Mouse (Mus musculus) lung, embryonic 16.5 days (tissue): ENCODE measurements around the gene Rtn4rl2. TPM values are rescaled to one million over a fixed set of nuclear protein-coding genes. Genes with fewer than 3 reads are reported as not detected.
"Not testable (repeated sequence)": the region's sequence is repeated elsewhere in the genome, so short reads cannot be mapped to it uniquely, and the experiment has no call there.

Source experiments
- ATAC-seq: fragments of 200-750 bp; cut with Nextera tagmentation; 2 replicates; pipeline ENCODE4 v1.8.0; 2017; ENCODE audit warnings: low read depth, mild to moderate bottlenecking, moderate library complexity
- H3K27ac ChIP-seq: fragments of 300-500 bp; sonication (generic); 2 replicates; pipeline ENCODE4 v1.5.1; 2014; ENCODE audit warnings: mild to moderate bottlenecking, control low read depth, low read length
- H3K27me3 ChIP-seq: fragments of 300-500 bp; sonication (generic); 2 replicates; pipeline ENCODE4 v1.6.1; 2014; ENCODE audit warnings: low read depth, low read length, mixed read lengths; ENCODE audit not compliant: control insufficient read depth, insufficient read depth
- H3K36me3 ChIP-seq: fragments of 300-500 bp; sonication (generic); 2 replicates; pipeline ENCODE4 v1.6.1; 2014; ENCODE audit warnings: low read length; ENCODE audit not compliant: control insufficient read depth, insufficient read depth
- H3K4me1 ChIP-seq: fragments of 300-500 bp; sonication (generic); replicated peaks from 2 replicates; pipeline ENCODE4 v1.6.1; 2014; ENCODE audit warnings: low read length, mixed read lengths; ENCODE audit not compliant: control insufficient read depth, insufficient read depth
- H3K4me2 ChIP-seq: fragments of 300-500 bp; sonication (generic); 2 replicates; pipeline ENCODE4 v1.6.1; 2014; ENCODE audit warnings: low read depth, low read length, control low read depth
- H3K4me3 ChIP-seq: fragments of 300-500 bp; sonication (generic); 2 replicates; pipeline ENCODE4 v1.5.1; 2014; ENCODE audit warnings: mild to moderate bottlenecking, low read length, control low read depth
- H3K9ac ChIP-seq: fragments of 300-500 bp; sonication (generic); 2 replicates; pipeline ENCODE4 v1.6.1; 2014; ENCODE audit warnings: low read length, control low read depth
- H3K9me3 ChIP-seq: fragments of 300-500 bp; sonication (generic); 2 replicates; pipeline ENCODE4 v1.6.1; 2016; ENCODE audit warnings: low read length; ENCODE audit not compliant: control insufficient read depth
- WGBS: fragments of 180-500 bp; shearing (Covaris S2); extraction: QIAGEN DNeasy Blood & Tissue Kit; methylation state at CpG from one replicate; pipeline ENCODE4 v1.1.7; 2014; 5-methylcytosine and 5-hydroxymethylcytosine counted together
- polyA plus RNA-seq: library from polyadenylated mRNA; unstranded; fragments of >200 nt; fragmentation: Nextera tagmentation; extraction: Ambion mirVana; gene quantifications from 2 replicates; pipeline ENCODE4 v1.2.1, GENCODE M21; 2015

Gene Rtn4rl2
- polyA plus RNA-seq, 1 experiment from 2014 or later: 0.31 TPM

GRCm38 (mm10) chr2:84913881-84914280, 27.4 kb upstream of the Rtn4rl2 start:
- Histone ChIP-seq H3K4me2 (no peak overlapping the region), H3K36me3 (no peaks in the 10 kb centered on the region), H3K4me1 (no peaks in the 10 kb centered on the region; the same call in 1 of the 2 replicates), H3K27me3 (no peaks in the 10 kb centered on the region), H3K4me3 (no peak overlapping the region), H3K27ac (no peak overlapping the region; the same call in 1 of the 2 replicates), H3K9ac (no peak overlapping the region), H3K9me3 (no peaks in the 10 kb centered on the region)
- no peak for ATAC-seq
- 68% methylated on average over 5 of the region's 5 CpGs for WGBS

- H3K4me2 ChIP-seq: no peak overlapping the region
- H3K4me1 ChIP-seq: no peaks in the 10 kb centered on the region; the same call in 1 of the 2 replicates
- no peaks in the 10 kb centered on the region for H3K9me3 ChIP-seq
- no peak overlapping the region for H3K4me3 ChIP-seq
- H3K27me3 ChIP-seq: no peaks in the 10 kb centered on the region
- ATAC-seq: peak; percentile 55; the same call in 1 of the 2 replicates
- 23% methylated on average over 3 of the region's 3 CpGs for WGBS
- H3K27ac ChIP-seq: no peak overlapping the region
- H3K9ac ChIP-seq: no peak overlapping the region
- no peaks in the 10 kb centered on the region for H3K36me3 ChIP-seq
These were observed 26.2 kb upstream of the Rtn4rl2 start for GRCm38 (mm10) chr2:84912722-84913121.

DNA sequence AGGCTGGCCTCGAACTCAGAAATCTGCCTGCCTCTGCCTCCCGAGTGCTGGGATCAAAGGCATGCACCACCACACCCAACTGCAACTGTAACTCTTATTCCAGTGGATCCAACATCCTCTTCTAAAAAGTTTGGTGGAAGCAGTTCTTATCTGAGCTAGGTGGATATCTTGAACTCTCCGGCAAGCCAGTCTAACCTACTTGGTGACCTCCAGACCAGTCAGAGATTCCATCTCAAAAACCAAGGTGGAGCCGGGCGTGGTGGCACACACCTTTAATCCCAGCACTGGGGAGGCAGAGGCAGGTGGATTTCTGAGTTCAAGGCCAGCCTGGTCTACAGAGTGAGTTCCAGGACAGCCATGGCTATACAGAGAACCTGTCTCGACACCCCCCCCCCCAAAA, 10.2 kb upstream of the Rtn4rl2 start:
- H3K4me1 ChIP-seq, ATAC-seq, H3K9ac ChIP-seq, H3K9me3 ChIP-seq, H3K4me3 ChIP-seq, H3K27ac ChIP-seq, H3K27me3 ChIP-seq, H3K36me3 ChIP-seq, H3K4me2 ChIP-seq: not testable (repeated sequence)
- WGBS: 87% methylated on average over 6 of the region's 6 CpGs

- Histone ChIP-seq H3K9ac (no peak overlapping the region), H3K9me3 (no peaks in the 10 kb centered on the region), H3K27ac (no peak overlapping the region), H3K4me3 (no peak overlapping the region), H3K27me3 (no peaks in the 10 kb centered on the region), H3K4me1 (peaks cover 6% of the 10 kb centered on the region; the same call in 1 of the 2 replicates), H3K4me2 (no peak overlapping the region), H3K36me3 (no peaks in the 10 kb centered on the region)
- 7% methylated on average over 4 of the region's 4 CpGs for WGBS
- ATAC-seq: peak; percentile 54; the same call in 1 of the 2 replicates
These were observed 9.1 kb upstream of the Rtn4rl2 start for GRCm38 (mm10) chr2:84895495-84896198.

- H3K4me2 ChIP-seq: no peak overlapping the region
- no peaks in the 10 kb centered on the region for H3K36me3 ChIP-seq
- no peaks in the 10 kb centered on the region for H3K9me3 ChIP-seq
- no peak for ATAC-seq
- H3K4me3 ChIP-seq: no peak overlapping the region
- H3K27me3 ChIP-seq: peaks cover 8% of the 10 kb centered on the region
- H3K4me1 ChIP-seq: peaks cover 16% of the 10 kb centered on the region
- H3K9ac ChIP-seq: no peak overlapping the region
- no peak overlapping the region for H3K27ac ChIP-seq
- 46% methylated on average over 6 of the region's 6 CpGs for WGBS
These were observed 6.8 kb upstream of the Rtn4rl2 start for GRCm38 (mm10) chr2:84893359-84893758.

- Histone ChIP-seq H3K27ac (no peak overlapping the region), H3K9ac (no peak overlapping the region), H3K4me2 (0 out of 2 replicates have a peak overlapping the region, but pooled peaks have one; percentile 96), H3K4me1 (peaks cover 34% of the 10 kb centered on the region), H3K27me3 (peaks cover 42% of the 10 kb centered on the region), H3K9me3 (no peaks in the 10 kb centered on the region), H3K36me3 (no peaks in the 10 kb centered on the region), H3K4me3 (no peak overlapping the region)
- peak; percentile 39 for ATAC-seq
- 0% methylated on average over 5 of the region's 5 CpGs for WGBS
These were observed 3.5 kb upstream of the Rtn4rl2 start for GRCm38 (mm10) chr2:84890045-84890340.

GRCm38 (mm10) chr2:84889316-84890044, 3.0 kb upstream of the Rtn4rl2 start:
- Histone ChIP-seq H3K4me1 (peaks cover 34% of the 10 kb centered on the region), H3K9me3 (no peaks in the 10 kb centered on the region), H3K36me3 (no peaks in the 10 kb centered on the region), H3K27ac (no peak overlapping the region), H3K27me3 (peaks cover 47% of the 10 kb centered on the region), H3K9ac (peak overlapping the region; percentile 14; the same call in 1 of the 2 replicates), H3K4me2 (peak overlapping the region; percentile 96), H3K4me3 (peak overlapping the region; percentile 39)
- ATAC-seq: peak; percentile 1; the same call in 1 of the 2 replicates
- WGBS: 7% methylated on average over 14 of the region's 14 CpGs

GRCm38 (mm10) chr2:84888657-84889315, 2.3 kb upstream of the Rtn4rl2 start:
- Histone ChIP-seq H3K4me1 (peaks cover 34% of the 10 kb centered on the region), H3K9ac (peak overlapping the region; percentile 14; the same call in 1 of the 2 replicates), H3K4me3 (peak overlapping the region; percentile 39), H3K27ac (no peak overlapping the region), H3K27me3 (peaks cover 54% of the 10 kb centered on the region), H3K36me3 (no peaks in the 10 kb centered on the region), H3K4me2 (peak overlapping the region; percentile 96), H3K9me3 (no peaks in the 10 kb centered on the region)
- ATAC-seq: peak; percentile 26; the same call in 1 of the 2 replicates
- WGBS: 2% methylated on average over 28 of the region's 28 CpGs
